Mouse (Mus musculus): Measurements from ENCODE around the gene Fxyd5. TPM values are rescaled to one million over a fixed set of nuclear protein-coding genes. Genes with fewer than 3 reads are reported as not detected.
A peak's percentile ranks its signal among the peaks of the same experiment; 100 is the strongest.

Gene Fxyd5
- polyA plus RNA-seq, 1 experiment from 2014 or later = 19.3 TPM

- no peak overlapping the region for H3K9ac ChIP-seq (ENCODE audit: low read depth, low read length)
- H3K4me3 ChIP-seq (ENCODE audit: low read depth, low read length) = 0 out of 2 replicates have a peak overlapping the region, but pooled peaks have one; percentile 5
- H3K9me3 ChIP-seq (ENCODE audit: control insufficient read depth) = no peaks in the 10 kb centered on the region
- ATAC-seq = no peak
- WGBS = 46% methylated on average over 8 of the region's 8 CpGs
- peak overlapping the region; percentile 57 for H3K4me2 ChIP-seq (replicated peaks; ENCODE audit: low read depth)
- H3K27me3 ChIP-seq (replicated peaks; ENCODE audit: control insufficient read depth, insufficient read depth, low read length) = peaks cover 13% of the 10 kb centered on the region
- H3K27ac ChIP-seq (ENCODE audit: low read depth, low read length) = no peak overlapping the region
- TF ChIP-seq CTCF (IDR thresholded peaks at IDR 0.05; ENCODE audit: low read depth) = no peak
- no peaks in the 10 kb centered on the region for H3K36me3 ChIP-seq (ENCODE audit: control insufficient read depth, insufficient read depth)
- H3K4me1 ChIP-seq (replicated peaks; ENCODE audit: control insufficient read depth, insufficient read depth, low read length) = no peaks in the 10 kb centered on the region
Observed at GRCm38 (mm10) chr7:31041023-31041407, 1.3 kb downstream of the Fxyd5 start.

GRCm38 (mm10) chr7:31040281-31041022 is 1.8 kb downstream of the Fxyd5 start:
- Histone ChIP-seq H3K27ac (ENCODE audit: low read depth, low read length) (no peak overlapping the region), H3K9ac (ENCODE audit: low read depth, low read length) (no peak overlapping the region), H3K9me3 (ENCODE audit: control insufficient read depth) (no peaks in the 10 kb centered on the region), H3K4me2 (replicated peaks; ENCODE audit: low read depth) (no peak overlapping the region), H3K27me3 (replicated peaks; ENCODE audit: control insufficient read depth, insufficient read depth, low read length) (peaks cover 13% of the 10 kb centered on the region), H3K4me3 (ENCODE audit: low read depth, low read length) (no peak overlapping the region), H3K4me1 (replicated peaks; ENCODE audit: control insufficient read depth, insufficient read depth, low read length) (no peaks in the 10 kb centered on the region), H3K36me3 (ENCODE audit: control insufficient read depth, insufficient read depth) (no peaks in the 10 kb centered on the region)
- TF ChIP-seq CTCF (IDR thresholded peaks at IDR 0.05; ENCODE audit: low read depth) = no peak
- no peak for ATAC-seq
- 76% methylated on average over 12 of the region's 12 CpGs for WGBS

GRCm38 (mm10) chr7:31039011-31039410 is 3.3 kb downstream of the Fxyd5 start:
- H3K4me1 ChIP-seq (replicated peaks; ENCODE audit: control insufficient read depth, insufficient read depth, low read length) = no peaks in the 10 kb centered on the region
- H3K9me3 ChIP-seq (ENCODE audit: control insufficient read depth) = no peaks in the 10 kb centered on the region
- TF ChIP-seq CTCF (IDR thresholded peaks at IDR 0.05; ENCODE audit: low read depth) = no peak
- H3K27me3 ChIP-seq (replicated peaks; ENCODE audit: control insufficient read depth, insufficient read depth, low read length) = peaks cover 13% of the 10 kb centered on the region
- H3K27ac ChIP-seq (ENCODE audit: low read depth, low read length) = no peak overlapping the region
- no peak overlapping the region for H3K4me3 ChIP-seq (ENCODE audit: low read depth, low read length)
- H3K36me3 ChIP-seq (ENCODE audit: control insufficient read depth, insufficient read depth) = no peaks in the 10 kb centered on the region
- 86% methylated on average over 4 of the region's 4 CpGs for WGBS
- no peak overlapping the region for H3K4me2 ChIP-seq (replicated peaks; ENCODE audit: low read depth)
- H3K9ac ChIP-seq (ENCODE audit: low read depth, low read length) = no peak overlapping the region
- ATAC-seq = no peak

- Histone ChIP-seq H3K4me2 (replicated peaks; ENCODE audit: low read depth) (no peak overlapping the region), H3K9ac (ENCODE audit: low read depth, low read length) (no peak overlapping the region), H3K9me3 (ENCODE audit: control insufficient read depth) (no peaks in the 10 kb centered on the region), H3K27me3 (replicated peaks; ENCODE audit: control insufficient read depth, insufficient read depth, low read length) (peaks cover 8% of the 10 kb centered on the region), H3K4me1 (replicated peaks; ENCODE audit: control insufficient read depth, insufficient read depth, low read length) (no peaks in the 10 kb centered on the region), H3K4me3 (ENCODE audit: low read depth, low read length) (no peak overlapping the region), H3K27ac (ENCODE audit: low read depth, low read length) (no peak overlapping the region), H3K36me3 (ENCODE audit: control insufficient read depth, insufficient read depth) (no peaks in the 10 kb centered on the region)
- WGBS = 72% methylated on average over 2 of the region's 2 CpGs
- no peak for TF ChIP-seq CTCF (IDR thresholded peaks at IDR 0.05; ENCODE audit: low read depth)
- no peak for ATAC-seq
Observed at GRCm38 (mm10) chr7:31037675-31038074, 4.6 kb downstream of the Fxyd5 start.

- no peak overlapping the region for H3K27ac ChIP-seq (ENCODE audit: low read depth, low read length)
- H3K4me1 ChIP-seq (replicated peaks; ENCODE audit: control insufficient read depth, insufficient read depth, low read length) = no peaks in the 10 kb centered on the region
- H3K4me3 ChIP-seq (ENCODE audit: low read depth, low read length) = no peak overlapping the region
- no peak for TF ChIP-seq CTCF (IDR thresholded peaks at IDR 0.05; ENCODE audit: low read depth)
- no peaks in the 10 kb centered on the region for H3K36me3 ChIP-seq (ENCODE audit: control insufficient read depth, insufficient read depth)
- WGBS = 81% methylated on average over 7 of the region's 7 CpGs
- H3K4me2 ChIP-seq (replicated peaks; ENCODE audit: low read depth) = no peak overlapping the region
- no peak overlapping the region for H3K9ac ChIP-seq (ENCODE audit: low read depth, low read length)
- H3K27me3 ChIP-seq (replicated peaks; ENCODE audit: control insufficient read depth, insufficient read depth, low read length) = peaks cover under 1% of the 10 kb centered on the region; the same call in 1 of the 2 replicates
- no peak for ATAC-seq
- H3K9me3 ChIP-seq (ENCODE audit: control insufficient read depth) = no peaks in the 10 kb centered on the region
Observed at GRCm38 (mm10) chr7:31036917-31037316, 5.4 kb downstream of the Fxyd5 start.

- TF ChIP-seq CTCF (IDR thresholded peaks at IDR 0.05; ENCODE audit: low read depth) = no peak
- Histone ChIP-seq H3K27ac (ENCODE audit: low read depth, low read length) (no peak overlapping the region), H3K4me2 (replicated peaks; ENCODE audit: low read depth) (no peak overlapping the region), H3K9ac (ENCODE audit: low read depth, low read length) (no peak overlapping the region), H3K4me3 (ENCODE audit: low read depth, low read length) (no peak overlapping the region), H3K27me3 (replicated peaks; ENCODE audit: control insufficient read depth, insufficient read depth, low read length) (no peaks in the 10 kb centered on the region), H3K36me3 (ENCODE audit: control insufficient read depth, insufficient read depth) (no peaks in the 10 kb centered on the region), H3K9me3 (ENCODE audit: control insufficient read depth) (no peaks in the 10 kb centered on the region), H3K4me1 (replicated peaks; ENCODE audit: control insufficient read depth, insufficient read depth, low read length) (no peaks in the 10 kb centered on the region)
- ATAC-seq = no peak
- 75% methylated on average over 11 of the region's 11 CpGs for WGBS
Observed at GRCm38 (mm10) chr7:31035291-31035690, 7.0 kb downstream of the Fxyd5 start.
